Mouse (Mus musculus) small intestine, adult 2 months (tissue): Measurements from ENCODE around the gene Zfp111.

Experiments
- CTCF ChIP-seq: fragments of 200-500 bp; IDR thresholded peaks from 2 replicates; pipeline ENCODE4 v1.5.1; 2012; ENCODE audit warnings: low read depth, mild to moderate bottlenecking, control low read depth, inconsistent platforms, low read length, moderate library complexity, mixed read lengths; ENCODE audit not compliant: insufficient replicate concordance, insufficient read length; ENCODE audit errors: extremely low read depth
- POLR2A ChIP-seq: fragments of 200-500 bp; IDR thresholded peaks from 2 replicates; pipeline ENCODE4 v1.6.1; 2012; ENCODE audit warnings: low read depth, mild to moderate bottlenecking, control low read depth, inconsistent platforms, low read length, moderate library complexity

- TF ChIP-seq CTCF (no peak), POLR2A (no peak)
These were observed 36.5 kb downstream of the Zfp111 start, which contains the start of gene Zfp114 for GRCm38 (mm10) chr7:24174618-24175336.
